Mouse (Mus musculus) limb, embryonic 14.5 days (tissue): ENCODE measurements around the gene Ackr4. TPM values are rescaled to one million over a fixed set of nuclear protein-coding genes. Genes with fewer than 3 reads are reported as not detected.
A peak's percentile ranks its signal among the peaks of the same experiment; 100 is the strongest.

Source experiments
- ATAC-seq: fragments of 200-750 bp; cut with Nextera tagmentation; 2 replicates; pipeline ENCODE4 v1.8.0; 2017; ENCODE audit warnings: low read depth, moderate number of reproducible peaks, moderate TSS enrichment; ENCODE audit not compliant: low FRiP score
- DNase-seq: peaks from one replicate; pipeline ENCODE4 v3.0.0-alpha.2; 2015; ENCODE audit warnings: low spot score
- H3K27ac ChIP-seq: fragments of 300-500 bp; sonication (generic); replicated peaks from 2 replicates; pipeline ENCODE4 v1.5.1; 2014; ENCODE audit warnings: low read depth, mild to moderate bottlenecking, low read length, moderate library complexity, mixed read lengths
- H3K27me3 ChIP-seq: fragments of 300-500 bp; sonication (generic); 2 replicates; pipeline ENCODE4 v1.6.1; 2014; ENCODE audit warnings: low read length, mixed read lengths; ENCODE audit not compliant: control insufficient read depth, insufficient read depth
- H3K36me3 ChIP-seq: fragments of 300-500 bp; sonication (generic); 2 replicates; pipeline ENCODE4 v1.6.1; 2014; ENCODE audit warnings: mild to moderate bottlenecking, low read length, moderate library complexity, mixed read lengths; ENCODE audit not compliant: control insufficient read depth, insufficient read depth
- H3K4me1 ChIP-seq: fragments of 300-500 bp; sonication (generic); 2 replicates; pipeline ENCODE4 v1.6.1; 2014; ENCODE audit warnings: antibody characterized with exemption, low read length, mixed read lengths; ENCODE audit not compliant: control insufficient read depth, insufficient read depth
- H3K4me2 ChIP-seq: fragments of 300-500 bp; sonication (generic); replicated peaks from 2 replicates; pipeline ENCODE4 v1.6.1; 2014; ENCODE audit warnings: low read depth, mild to moderate bottlenecking, low read length, moderate library complexity; ENCODE audit not compliant: severe bottlenecking
- H3K4me3 ChIP-seq: fragments of 300-500 bp; sonication (generic); replicated peaks from 2 replicates; pipeline ENCODE4 v1.5.1; 2014; ENCODE audit warnings: low read length
- H3K9ac ChIP-seq: fragments of 300-500 bp; sonication (generic); 2 replicates; pipeline ENCODE4 v1.6.1; 2014; ENCODE audit warnings: mild to moderate bottlenecking, low read depth, low read length, moderate library complexity; ENCODE audit not compliant: severe bottlenecking
- H3K9me3 ChIP-seq: fragments of 300-500 bp; sonication (generic); 2 replicates; pipeline ENCODE4 v1.6.1; 2016; ENCODE audit warnings: low read length; ENCODE audit not compliant: control insufficient read depth
- POLR2A ChIP-seq: fragments of 200-500 bp; IDR thresholded peaks from 2 replicates; pipeline ENCODE4 v1.8.0; 2012; ENCODE audit warnings: inconsistent platforms, mild to moderate bottlenecking, moderate library complexity, borderline replicate concordance; ENCODE audit not compliant: insufficient read depth, insufficient read length; ENCODE audit errors: extremely low read depth
- WGBS: fragments of 180-500 bp; shearing (Covaris S2); extraction: QIAGEN DNeasy Blood & Tissue Kit; methylation state at CpG from one replicate; pipeline ENCODE4 v1.1.7; 2014; 5-methylcytosine and 5-hydroxymethylcytosine counted together
- polyA plus RNA-seq, 2 experiments: library from polyadenylated mRNA; depleted of rRNA in 1 of 2; stranded (reverse) in 1 of 2; unstranded in 1 of 2; fragments of >200 nt; fragmentation: Nextera tagmentation in 1 of 2; extraction: Ambion mirVana in 1 of 2; gene quantifications; 2 replicates each; pipeline versions ENCODE4 v1.2.1 to v1.2.3; 2012 to 2014

Ackr4 gene
- polyA plus RNA-seq, 2 experiments = 2.8 TPM

DNA sequence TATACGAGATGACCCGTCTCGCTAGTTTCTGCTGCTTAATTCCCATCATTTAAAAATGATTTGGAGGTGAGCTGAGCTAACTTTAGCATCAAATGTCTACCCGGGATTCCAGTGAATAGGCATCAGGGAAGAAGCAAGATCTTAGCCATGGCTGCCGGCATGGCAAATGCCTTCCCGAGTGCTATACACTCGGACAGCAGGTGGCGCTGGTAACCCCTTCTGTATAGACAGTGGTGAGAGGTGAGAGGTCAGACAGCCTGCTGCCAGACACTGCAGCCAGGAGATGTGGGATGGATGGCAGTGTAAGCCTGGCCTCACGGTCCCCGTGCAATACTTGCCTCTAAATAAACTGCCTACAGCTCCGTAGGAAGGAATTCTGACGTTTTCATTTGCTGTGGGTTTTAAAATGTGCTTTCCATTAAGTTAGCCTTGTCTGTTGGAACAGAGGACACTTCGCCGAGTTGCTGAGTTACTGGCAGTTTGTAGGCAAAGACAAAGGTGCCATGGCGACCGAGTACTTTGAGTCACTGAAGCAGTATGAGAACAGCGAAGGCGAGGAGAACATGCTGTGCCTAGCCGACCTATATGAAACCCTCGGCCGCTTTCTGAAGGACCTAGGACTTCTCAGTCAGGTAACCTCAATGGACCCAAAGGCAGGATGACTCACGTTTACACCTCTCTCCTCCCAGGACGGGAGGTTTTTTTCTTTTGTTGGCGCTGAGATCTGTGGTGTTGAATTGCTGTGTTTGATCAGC lies 91.3 kb downstream of the Ackr4 start:
- H3K36me3 ChIP-seq = peaks cover 65% of the 10 kb centered on the region

DNA sequence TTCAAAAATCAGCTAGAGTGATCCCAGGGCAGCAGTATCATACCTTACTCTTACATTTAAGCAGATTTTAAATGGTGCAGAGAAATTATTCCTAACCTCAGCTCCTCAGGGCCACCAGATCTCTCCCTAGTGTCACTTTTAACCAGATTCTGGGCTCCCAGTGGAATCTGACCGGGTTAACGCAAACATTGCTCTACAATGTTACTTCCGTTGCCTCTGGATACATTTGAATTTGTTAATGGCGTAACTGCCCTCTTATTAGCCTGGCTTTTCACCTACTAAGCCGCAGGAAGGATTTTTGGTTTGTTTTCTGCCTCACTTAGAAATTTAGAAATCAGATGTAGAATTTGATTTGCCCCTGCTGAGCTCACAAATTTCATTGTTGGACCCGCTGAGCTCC lies 92.0 kb downstream of the Ackr4 start:
- ATAC-seq (no peak), DNase-seq (no peak)
- Histone ChIP-seq H3K9me3 (no peaks in the 10 kb centered on the region), H3K4me1 (no peaks in the 10 kb centered on the region), H3K36me3 (peaks cover 69% of the 10 kb centered on the region), H3K9ac (no peak overlapping the region), H3K4me3 (no peak overlapping the region), H3K4me2 (no peak overlapping the region), H3K27me3 (no peaks in the 10 kb centered on the region), H3K27ac (no peak overlapping the region)
- 73% methylated on average over 6 of the region's 6 CpGs for WGBS
- TF ChIP-seq POLR2A = no peak

More for the DNA sequence above, 91.3 kb downstream of the Ackr4 start:
- H3K9ac ChIP-seq = no peak overlapping the region
- no peaks in the 10 kb centered on the region for H3K9me3 ChIP-seq
- peak; percentile 34 for DNase-seq
- ATAC-seq = no peak
- H3K27me3 ChIP-seq = no peaks in the 10 kb centered on the region
- 47% methylated on average over 24 of the region's 24 CpGs for WGBS
- no peaks in the 10 kb centered on the region for H3K4me1 ChIP-seq
- H3K4me2 ChIP-seq = no peak overlapping the region
- no peak overlapping the region for H3K4me3 ChIP-seq
- H3K27ac ChIP-seq = no peak overlapping the region
- no peak for TF ChIP-seq POLR2A

DNA sequence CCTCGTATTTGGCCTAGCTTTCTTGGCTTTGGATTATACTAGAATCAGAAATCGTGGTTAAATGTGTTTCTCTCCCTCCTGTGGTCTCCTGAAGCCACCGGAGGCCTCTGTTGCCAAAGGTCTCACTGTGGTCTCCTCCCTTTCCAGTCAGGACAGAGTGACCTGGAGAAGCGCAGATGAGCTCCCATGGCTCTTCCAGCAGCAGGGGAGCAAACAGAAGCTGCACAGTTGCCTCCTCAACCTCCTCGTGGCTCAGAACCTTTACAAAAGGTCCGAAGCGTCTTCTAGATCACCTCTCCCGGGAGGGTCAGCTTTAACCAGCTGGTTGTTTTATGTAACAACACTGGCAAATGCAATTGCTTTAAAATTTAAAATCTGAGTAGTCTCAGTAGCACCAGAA lies 92.5 kb downstream of the Ackr4 start:
- H3K4me2 ChIP-seq = no peak overlapping the region
- H3K9ac ChIP-seq = no peak overlapping the region
- H3K27ac ChIP-seq = no peak overlapping the region
- no peak for TF ChIP-seq POLR2A
- H3K27me3 ChIP-seq = no peaks in the 10 kb centered on the region
- DNase-seq (no peak), ATAC-seq (no peak)
- H3K9me3 ChIP-seq = no peaks in the 10 kb centered on the region
- 84% methylated on average over 8 of the region's 8 CpGs for WGBS
- H3K4me3 ChIP-seq = no peak overlapping the region
- no peaks in the 10 kb centered on the region for H3K4me1 ChIP-seq
- H3K36me3 ChIP-seq = peaks cover 68% of the 10 kb centered on the region

Other genes with a start within 250 kb of the Ackr4 start
- 25.3 and 30.0 TPM in 2 replicates for gene Nphp3, start 124.4 kb downstream of the Ackr4 start, polyA plus RNA-seq (2012; rRNA removed)
- gene Nphp3, start 124.4 kb downstream of the Ackr4 start, polyA plus RNA-seq (2014; fragmentation: Nextera tagmentation; extraction: Ambion mirVana) = 5.4 and 8.0 TPM in 2 replicates
- not detected in 2 replicates for gene Gm28305, start 86.3 kb downstream of the Ackr4 start, polyA plus RNA-seq (2012; rRNA removed)
- not detected in 2 replicates for gene Gm28305, start 86.3 kb downstream of the Ackr4 start, polyA plus RNA-seq (2014; fragmentation: Nextera tagmentation; extraction: Ambion mirVana)
- 71.9 and 83.0 TPM in 2 replicates for gene Uba5, start 63.8 kb downstream of the Ackr4 start, polyA plus RNA-seq (2012; rRNA removed)
- 67.4 and 72.5 TPM in 2 replicates for gene Uba5, start 63.8 kb downstream of the Ackr4 start, polyA plus RNA-seq (2014; fragmentation: Nextera tagmentation; extraction: Ambion mirVana)
- gene Acad11, start 63.6 kb downstream of the Ackr4 start, polyA plus RNA-seq (2012; rRNA removed) = 13.9 and 14.0 TPM in 2 replicates
- gene Acad11, start 63.6 kb downstream of the Ackr4 start, polyA plus RNA-seq (2014; fragmentation: Nextera tagmentation; extraction: Ambion mirVana) = 11.4 and 12.3 TPM in 2 replicates
- gene Dnajc13, start 136.0 kb upstream of the Ackr4 start, polyA plus RNA-seq (2012; rRNA removed) = 64.3 TPM in 2 replicates
- 30.2 and 34.9 TPM in 2 replicates for gene Dnajc13, start 136.0 kb upstream of the Ackr4 start, polyA plus RNA-seq (2014; fragmentation: Nextera tagmentation; extraction: Ambion mirVana)
- gene Acpp, start 210.8 kb upstream of the Ackr4 start, polyA plus RNA-seq (2012; rRNA removed) = 1.5 and 1.7 TPM in 2 replicates
- 2.7 and 2.8 TPM in 2 replicates for gene Acpp, start 210.8 kb upstream of the Ackr4 start, polyA plus RNA-seq (2014; fragmentation: Nextera tagmentation; extraction: Ambion mirVana)